Mouse (Mus musculus) mouse trophoblast stem cell (cell line): ENCODE results near the gene Tctn3.

Source experiments
- in situ Hi-C, 2 experiments: fragments of 300-500 bp; cut with MseI, MboI; formaldehyde crosslinking; loops; 2 replicates in 1 of 2; 3 replicates in 1 of 2; pipeline ENCODE4 v1.15.1; 2025

Tctn3 gene

GRCm38 (mm10) chr19:40611830-40612506 lies at the start of gene Tctn3, which contains the start of gene Entpd1:
TSS of gene Tctn3 (minus strand) at chr19:40612233.
TSS of gene Entpd1 (plus strand) at chr19:40612366.
- in situ Hi-C loops, result loop anchor here in 1 of 2 experiments (5.0 kb wide), 1 partner anchor 110 kb away; no protein-coding TSS in a partner anchor

- in situ Hi-C loops, result no loop called here
Observed at GRCm38 (mm10) chr19:40661108-40661507, 49.1 kb upstream of the Tctn3 start.

GRCm38 (mm10) chr19:40660510-40660909 lies 48.5 kb upstream of the Tctn3 start:
- in situ Hi-C loops, result no loop called here

GRCm38 (mm10) chr19:40659651-40660478 lies 47.8 kb upstream of the Tctn3 start:
- in situ Hi-C loops, result no loop called here

GRCm38 (mm10) chr19:40658935-40659334 lies 46.9 kb upstream of the Tctn3 start:
- in situ Hi-C loops, result no loop called here

- in situ Hi-C loops, result no loop called here
Observed at GRCm38 (mm10) chr19:40658281-40658680, 46.2 kb upstream of the Tctn3 start.

GRCm38 (mm10) chr19:40656207-40656606 lies 44.2 kb upstream of the Tctn3 start:
- in situ Hi-C loops, result no loop called here

GRCm38 (mm10) chr19:40650090-40650489 lies 38.1 kb upstream of the Tctn3 start:
- in situ Hi-C loops, result no loop called here

- in situ Hi-C loops, result no loop called here
Observed at GRCm38 (mm10) chr19:40647319-40648158, 35.5 kb upstream of the Tctn3 start.

GRCm38 (mm10) chr19:40646379-40646778 lies 34.3 kb upstream of the Tctn3 start:
- in situ Hi-C loops, result no loop called here

- in situ Hi-C loops, result no loop called here
Observed at GRCm38 (mm10) chr19:40643846-40644245, 31.8 kb upstream of the Tctn3 start.

- in situ Hi-C loops, result no loop called here
Observed at GRCm38 (mm10) chr19:40640799-40641198, 28.8 kb upstream of the Tctn3 start.

GRCm38 (mm10) chr19:40639729-40640304 lies 27.8 kb upstream of the Tctn3 start:
- in situ Hi-C loops, result no loop called here

- in situ Hi-C loops, result no loop called here
Observed at GRCm38 (mm10) chr19:40638582-40638981, 26.5 kb upstream of the Tctn3 start.

- in situ Hi-C loops, result no loop called here
Observed at GRCm38 (mm10) chr19:40637601-40638000, 25.6 kb upstream of the Tctn3 start.

- in situ Hi-C loops, result no loop called here
Observed at GRCm38 (mm10) chr19:40637091-40637490, 25.1 kb upstream of the Tctn3 start.

- in situ Hi-C loops, result no loop called here
Observed at GRCm38 (mm10) chr19:40633144-40633543, 21.1 kb upstream of the Tctn3 start.

GRCm38 (mm10) chr19:40632668-40633067 lies 20.6 kb upstream of the Tctn3 start:
- in situ Hi-C loops, result no loop called here

GRCm38 (mm10) chr19:40632193-40632592 lies 20.2 kb upstream of the Tctn3 start:
- in situ Hi-C loops, result no loop called here

- in situ Hi-C loops, result no loop called here
Observed at GRCm38 (mm10) chr19:40630606-40631005, 18.6 kb upstream of the Tctn3 start.

GRCm38 (mm10) chr19:40630096-40630495 lies 18.1 kb upstream of the Tctn3 start:
- in situ Hi-C loops, result no loop called here

- in situ Hi-C loops, result no loop called here
Observed at GRCm38 (mm10) chr19:40628950-40629349, 16.9 kb upstream of the Tctn3 start.
